Mouse (Mus musculus) kidney, adult 2 months (tissue): ENCODE data around the gene Syne1.

Source experiments
- CTCF ChIP-seq: fragments of 200-500 bp; conservative IDR thresholded peaks from 2 replicates; pipeline ENCODE4 v1.5.1; 2011; ENCODE audit warnings: low read depth, mild to moderate bottlenecking, control low read depth, low read length, moderate library complexity, mixed read lengths; ENCODE audit not compliant: insufficient read depth, insufficient read length
- POLR2A ChIP-seq: fragments of 200-500 bp; IDR thresholded peaks from one replicate; pipeline ENCODE4 v1.6.1; 2011; ENCODE audit warnings: low read depth, low read length, control low read depth

GRCm38 (mm10) chr10:5491050-5491449 is 60.2 kb downstream of the Syne1 start:
- no peak for TF ChIP-seq CTCF
- TF ChIP-seq POLR2A, result no peak
